Mouse (Mus musculus) heart, embryonic 15.5 days (tissue): ENCODE measurements around the gene Zfp286. TPM values are rescaled to one million over a fixed set of nuclear protein-coding genes. Genes with fewer than 3 reads are reported as not detected.

Source experiments
- polyA plus RNA-seq: library from polyadenylated mRNA; unstranded; fragments of >200 nt; fragmentation: Nextera tagmentation; extraction: Ambion mirVana; gene quantifications from 2 replicates; pipeline ENCODE4 v1.2.1, GENCODE M21; 2015

Zfp286 gene
- polyA plus RNA-seq, 1 experiment from 2014 or later: 9.3 TPM

Other genes with a start within 250 kb of the Zfp286 start
- 2,445 and 2,567 TPM in 2 replicates for gene Ubb, start 238.3 kb downstream of the Zfp286 start, polyA plus RNA-seq
- 4.2 and 6.4 TPM in 2 replicates for gene Trpv2, start 215.0 kb downstream of the Zfp286 start, polyA plus RNA-seq
- 14.6 and 18.5 TPM in 2 replicates for gene Lrrc75a, start 140.9 kb downstream of the Zfp286 start, polyA plus RNA-seq
- gene Mmgt2, start 140.8 kb downstream of the Zfp286 start, polyA plus RNA-seq: 44.7 and 49.1 TPM in 2 replicates
- 4.6 and 5.1 TPM in 2 replicates for gene Zfp287, start 57.6 kb downstream of the Zfp286 start, polyA plus RNA-seq
- gene Gm10428, start 36.4 kb downstream of the Zfp286 start, polyA plus RNA-seq: not detected in 2 replicates
- gene Trim16, start 30.8 kb upstream of the Zfp286 start, polyA plus RNA-seq: 4.9 and 8.3 TPM in 2 replicates
- 0.20 and 0.33 TPM in 2 replicates for gene Fbxw10, start 57.6 kb upstream of the Zfp286 start, polyA plus RNA-seq
- gene Tvp23b, start 90.0 kb upstream of the Zfp286 start, polyA plus RNA-seq: 45.8 and 50.1 TPM in 2 replicates
- gene Cdrt4, start 161.7 kb upstream of the Zfp286 start, polyA plus RNA-seq: not detected in 2 replicates